Mouse (Mus musculus) cerebellum, postnatal 14 days (tissue): Measurements from ENCODE around the gene Trim33.

Experiments
- DNase-seq, 2 experiments: peaks; one replicate each; pipeline ENCODE4 v3.0.0; 2021; ENCODE audit warnings: mixed read lengths in 2 of 2

Gene Trim33

GRCm38 (mm10) chr3:103401342-103402098, 122.4 kb downstream of the Trim33 start:
- DNase-seq, result peak; percentile 63 to 69

GRCm38 (mm10) chr3:103402212-103402611, 123.1 kb downstream of the Trim33 start:
- DNase-seq, result no peak

GRCm38 (mm10) chr3:103405135-103405534, 126.0 kb downstream of the Trim33 start:
- DNase-seq, result no peak

GRCm38 (mm10) chr3:103405871-103406765, 127.0 kb downstream of the Trim33 start:
- no peak for DNase-seq
